ENCODE assay signal across 16 mouse cellular contexts in the genomic region with DNA sequence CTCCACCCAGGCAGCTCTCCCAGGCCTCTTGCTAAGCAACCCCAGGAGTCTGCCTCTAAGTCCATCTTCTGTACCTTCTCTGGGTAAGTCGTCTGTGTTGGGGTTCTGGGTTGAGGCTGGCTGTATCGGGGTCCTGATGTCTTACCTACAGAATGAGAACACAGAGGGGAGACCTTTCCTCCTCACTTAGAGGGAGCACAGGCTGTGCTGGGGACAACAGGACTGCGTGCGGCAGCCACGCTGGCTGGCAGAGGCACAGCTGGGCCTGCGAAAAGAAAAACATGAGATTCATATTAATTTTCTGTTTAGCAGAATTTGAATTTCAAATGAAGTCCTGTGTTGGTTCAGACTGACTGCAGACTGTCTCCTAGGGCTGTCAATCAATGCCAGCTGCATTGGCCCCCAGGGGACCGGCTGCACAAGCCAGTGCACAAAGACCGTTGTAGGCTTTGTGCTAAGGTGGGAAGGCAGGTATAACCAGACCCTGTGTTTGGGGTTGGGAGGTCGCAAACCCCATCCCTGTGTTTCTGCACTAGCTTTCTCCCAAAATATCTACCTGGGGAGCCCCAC. TPM values are rescaled to one million over a fixed set of nuclear protein-coding genes. Genes with fewer than 3 reads are reported as not detected.
DNase-seq lines count a peak whose midpoint lies in the region; ATAC-seq and TF ChIP-seq lines count a peak whose summit lies in the region.
"Had no signal": no experiment of that assay in that cellular context is flagged by ENCODE, and none has a peak within 500 bp of the region (broad histone marks: within the 10 kb centered on the region; RNA-seq: fewer than 3 reads in every experiment).

No protein-coding gene starts in this region.

- H3K4me1 ChIP-seq in hindbrain, embryonic 10.5 days (replicated peaks), result peaks cover 35% of the 10 kb centered on the region
- H3K4me1 ChIP-seq in hindbrain, postnatal 0 days (ENCODE audit: insufficient read depth, low read length), result no peaks in the 10 kb centered on the region
- H3K4me1 ChIP-seq in hindbrain, embryonic 11.5 days (replicated peaks; ENCODE audit: control insufficient read depth, insufficient read depth, low read length), result no peaks in the 10 kb centered on the region
- peaks cover 10% of the 10 kb centered on the region for H3K4me1 ChIP-seq in midbrain, embryonic 14.5 days (ENCODE audit: control insufficient read depth, insufficient read depth, low read length)
- H3K4me1 ChIP-seq: heart, embryonic 12.5 days had no signal

- no peaks in the 10 kb centered on the region for H3K36me3 ChIP-seq in hindbrain, embryonic 10.5 days
- H3K36me3 ChIP-seq in hindbrain, postnatal 0 days (ENCODE audit: insufficient read depth, low read length), result no peaks in the 10 kb centered on the region
- H3K36me3 ChIP-seq in hindbrain, embryonic 11.5 days (ENCODE audit: control insufficient read depth, insufficient read depth, low read length), result no peaks in the 10 kb centered on the region
- H3K36me3 ChIP-seq in midbrain, embryonic 14.5 days (ENCODE audit: control insufficient read depth, insufficient read depth, low read length), result no peaks in the 10 kb centered on the region
- H3K36me3 ChIP-seq: heart, embryonic 12.5 days had no signal

- no peaks in the 10 kb centered on the region for H3K27me3 ChIP-seq in hindbrain, embryonic 10.5 days (ENCODE audit: insufficient read depth, poor library complexity, severe bottlenecking)
- H3K27me3 ChIP-seq in hindbrain, postnatal 0 days (ENCODE audit: insufficient read depth, low read length), result no peaks in the 10 kb centered on the region
- H3K27me3 ChIP-seq in hindbrain, embryonic 11.5 days (ENCODE audit: control insufficient read depth, insufficient read depth, low read length), result no peaks in the 10 kb centered on the region
- H3K27me3 ChIP-seq in midbrain, embryonic 14.5 days (ENCODE audit: control insufficient read depth, insufficient read depth, low read length), result no peaks in the 10 kb centered on the region

- DNase-seq in hindbrain, embryonic 10.5 days (ENCODE audit: low spot score), result no peak
- DNase-seq in hindbrain, postnatal 0 days (ENCODE audit: low spot score), result no peak
- peak; percentile 76 for DNase-seq in brain, embryonic 14.5 days (ENCODE audit: low read depth)
- peak; percentile 44 for DNase-seq in hindbrain, embryonic 11.5 days (ENCODE audit: low spot score)
- DNase-seq in midbrain, embryonic 14.5 days, result peak; percentile 67
- DNase-seq in kidney, postnatal 36 days, result no peak
- DNase-seq in gastrocnemius, postnatal 25 days, result no peak
- DNase-seq in c-Kit-positive CD71-positive TER-119-positive erythroid progenitor cells, embryonic 14.5 days (ENCODE audit: low spot score), result no peak
- DNase-seq: cerebellum, adult 11 months; heart, postnatal 4 days; kidney, adult 11 months; kidney, postnatal 14 days; layer of hippocampus, postnatal 36 days had no signal

- H3K4me2 ChIP-seq in hindbrain, postnatal 0 days (ENCODE audit: low read depth, low read length), result no peak overlapping the region
- no peak overlapping the region for H3K4me2 ChIP-seq in hindbrain, embryonic 11.5 days (replicated peaks; ENCODE audit: low read depth, low read length)
- H3K4me2 ChIP-seq in midbrain, embryonic 14.5 days (ENCODE audit: low read length), result 0 out of 2 replicates have a peak overlapping the region, but pooled peaks have one; percentile 13
- H3K4me2 ChIP-seq: heart, embryonic 12.5 days; liver, embryonic 11.5 days had no signal

- no peak; the same call in 1 of the 2 replicates for ATAC-seq in hindbrain, postnatal 0 days
- peak; percentile 73 for ATAC-seq in hindbrain, embryonic 11.5 days (ENCODE audit: low FRiP score)
- peak; percentile 77; the same call in 1 of the 2 replicates for ATAC-seq in midbrain, embryonic 14.5 days (ENCODE audit: low FRiP score, low TSS enrichment)

- peak overlapping the region; percentile 72 for H3K27ac ChIP-seq in hindbrain, embryonic 10.5 days
- no peak overlapping the region for H3K27ac ChIP-seq in hindbrain, postnatal 0 days
- H3K27ac ChIP-seq in hindbrain, embryonic 11.5 days (ENCODE audit: low read depth, low read length), result peak overlapping the region; percentile 40
- H3K27ac ChIP-seq in midbrain, embryonic 14.5 days (replicated peaks; ENCODE audit: low read depth, low read length), result peak overlapping the region; percentile 82

- TF ChIP-seq POLR2A in brain, embryonic 14.5 days (IDR thresholded peaks at IDR 0.05; ENCODE audit: borderline replicate concordance, extremely low read depth, insufficient read depth, insufficient read length, poor library complexity, severe bottlenecking), result no peak

- no peak for TF ChIP-seq CTCF in hindbrain, postnatal 0 days (IDR thresholded peaks at IDR 0.05; ENCODE audit: low read depth)
- no peak for TF ChIP-seq CTCF in brain, embryonic 14.5 days (IDR thresholded peaks at IDR 0.05; ENCODE audit: borderline replicate concordance, extremely low read depth, insufficient read depth, insufficient read length)

- H3K9ac ChIP-seq in hindbrain, postnatal 0 days (replicated peaks; ENCODE audit: low read length), result no peak overlapping the region
- H3K9ac ChIP-seq in hindbrain, embryonic 11.5 days (ENCODE audit: low read depth, low read length), result 0 out of 2 replicates have a peak overlapping the region, but pooled peaks have one; percentile 28
- no peak overlapping the region for H3K9ac ChIP-seq in midbrain, embryonic 14.5 days (replicated peaks; ENCODE audit: low read length)
- H3K9ac ChIP-seq: heart, embryonic 12.5 days had no signal

- WGBS in hindbrain, embryonic 10.5 days, result 62% methylated on average over 9 of the region's 9 CpGs
- WGBS in hindbrain, postnatal 0 days, result 40% methylated on average over 9 of the region's 9 CpGs
- 57% methylated on average over 9 of the region's 9 CpGs for WGBS in hindbrain, embryonic 11.5 days
- WGBS in midbrain, embryonic 14.5 days, result 31% methylated on average over 9 of the region's 9 CpGs

- H3K4me3 ChIP-seq in hindbrain, embryonic 10.5 days, result no peak overlapping the region
- H3K4me3 ChIP-seq in hindbrain, postnatal 0 days (ENCODE audit: low read length), result no peak overlapping the region
- H3K4me3 ChIP-seq in hindbrain, embryonic 11.5 days (ENCODE audit: low read depth, low read length), result no peak overlapping the region
- no peak overlapping the region for H3K4me3 ChIP-seq in midbrain, embryonic 14.5 days (replicated peaks; ENCODE audit: low read depth, low read length)
- H3K4me3 ChIP-seq: heart, embryonic 12.5 days had no signal

- no peaks in the 10 kb centered on the region for H3K9me3 ChIP-seq in hindbrain, embryonic 10.5 days
- no peaks in the 10 kb centered on the region for H3K9me3 ChIP-seq in hindbrain, postnatal 0 days (ENCODE audit: low read length)
- H3K9me3 ChIP-seq in hindbrain, embryonic 11.5 days (ENCODE audit: control insufficient read depth, low read length), result no peaks in the 10 kb centered on the region
- H3K9me3 ChIP-seq in midbrain, embryonic 14.5 days (ENCODE audit: control insufficient read depth, low read length), result no peaks in the 10 kb centered on the region
- H3K9me3 ChIP-seq: heart, embryonic 12.5 days had no signal

RNA-seq across cellular contexts. Expression of gene Grpel1, which starts 30.3 kb away (rescaled TPM):
- 58.4 and 59.3 TPM in 2 replicates for polyA plus RNA-seq in hindbrain, embryonic 10.5 days (2016; fragmentation: Nextera tagmentation; extraction: Ambion mirVana)
- total RNA-seq in hindbrain, postnatal 0 days (2014; rRNA removed), result 13.9 and 15.9 TPM in 2 replicates
- 41.4 and 41.9 TPM in 2 replicates for polyA plus RNA-seq in hindbrain, postnatal 0 days (2015; fragmentation: Nextera tagmentation; extraction: Ambion mirVana)
- polyA plus RNA-seq in brain, embryonic 14.5 days (2012; rRNA removed), result 21.4 and 21.9 TPM in 2 replicates
- 52.5 and 57.6 TPM in 2 replicates for polyA plus RNA-seq in hindbrain, embryonic 11.5 days (2014; fragmentation: Nextera tagmentation; extraction: Ambion mirVana)
- 45.4 and 46.6 TPM in 2 replicates for polyA plus RNA-seq in midbrain, embryonic 14.5 days (2014; fragmentation: Nextera tagmentation; extraction: Ambion mirVana)
- total RNA-seq in gastrocnemius, postnatal 25 days (2021), result 10 to 100 TPM; 31.7 to 33.2 TPM

RNA-seq across cellular contexts. Expression of gene Sorcs2, which starts 36.5 kb away (rescaled TPM):
- polyA plus RNA-seq in hindbrain, embryonic 10.5 days (2016; fragmentation: Nextera tagmentation; extraction: Ambion mirVana), result 7.5 and 10.5 TPM in 2 replicates
- 47.8 and 50.3 TPM in 2 replicates for total RNA-seq in hindbrain, postnatal 0 days (2014; rRNA removed)
- 11.5 and 12.4 TPM in 2 replicates for polyA plus RNA-seq in hindbrain, postnatal 0 days (2015; fragmentation: Nextera tagmentation; extraction: Ambion mirVana)
- 16.7 and 29.0 TPM in 2 replicates for polyA plus RNA-seq in brain, embryonic 14.5 days (2012; rRNA removed)
- 4.1 and 6.0 TPM in 2 replicates for polyA plus RNA-seq in hindbrain, embryonic 11.5 days (2014; fragmentation: Nextera tagmentation; extraction: Ambion mirVana)
- 14.5 and 15.1 TPM in 2 replicates for polyA plus RNA-seq in midbrain, embryonic 14.5 days (2014; fragmentation: Nextera tagmentation; extraction: Ambion mirVana)
- 1 to 10 TPM; 2.2 to 4.3 TPM for total RNA-seq in gastrocnemius, postnatal 25 days (2021)

RNA-seq across cellular contexts. Expression of gene Tada2b, which starts 49.6 kb away (rescaled TPM):
- polyA plus RNA-seq in hindbrain, embryonic 10.5 days (2016; fragmentation: Nextera tagmentation; extraction: Ambion mirVana), result 1.7 and 2.1 TPM in 2 replicates
- total RNA-seq in hindbrain, postnatal 0 days (2014; rRNA removed), result 18.9 and 25.8 TPM in 2 replicates
- 3.4 and 3.9 TPM in 2 replicates for polyA plus RNA-seq in hindbrain, postnatal 0 days (2015; fragmentation: Nextera tagmentation; extraction: Ambion mirVana)
- 16.9 and 19.8 TPM in 2 replicates for polyA plus RNA-seq in brain, embryonic 14.5 days (2012; rRNA removed)
- polyA plus RNA-seq in hindbrain, embryonic 11.5 days (2014; fragmentation: Nextera tagmentation; extraction: Ambion mirVana), result 4.6 and 4.9 TPM in 2 replicates
- 7.0 and 7.1 TPM in 2 replicates for polyA plus RNA-seq in midbrain, embryonic 14.5 days (2014; fragmentation: Nextera tagmentation; extraction: Ambion mirVana)
- 10 to 100 TPM; 10.5 to 11.6 TPM for total RNA-seq in gastrocnemius, postnatal 25 days (2021)

RNA-seq across cellular contexts. Expression of gene Ccdc96, which starts 49.9 kb away (rescaled TPM):
- 3.1 and 4.0 TPM in 2 replicates for polyA plus RNA-seq in hindbrain, embryonic 10.5 days (2016; fragmentation: Nextera tagmentation; extraction: Ambion mirVana)
- 0.63 and 1.3 TPM in 2 replicates for total RNA-seq in hindbrain, postnatal 0 days (2014; rRNA removed)
- 2.1 and 2.4 TPM in 2 replicates for polyA plus RNA-seq in hindbrain, postnatal 0 days (2015; fragmentation: Nextera tagmentation; extraction: Ambion mirVana)
- polyA plus RNA-seq in brain, embryonic 14.5 days (2012; rRNA removed), result 2.1 and 3.4 TPM in 2 replicates
- polyA plus RNA-seq in hindbrain, embryonic 11.5 days (2014; fragmentation: Nextera tagmentation; extraction: Ambion mirVana), result 3.6 and 4.8 TPM in 2 replicates
- 3.0 and 3.1 TPM in 2 replicates for polyA plus RNA-seq in midbrain, embryonic 14.5 days (2014; fragmentation: Nextera tagmentation; extraction: Ambion mirVana)
- under 1 TPM; 0.08 to 0.11 TPM for total RNA-seq in gastrocnemius, postnatal 25 days (2021)
- total RNA-seq: monocyte, adult 5-6 weeks had no signal

Comparison
In these comparisons a context has a peak if more than half of its experiments do, and no peak if none do; other contexts are left out.
1. DNase-seq: peak in brain, embryonic 14.5 days (single experiment), hindbrain, embryonic 11.5 days (single experiment) and midbrain, embryonic 14.5 days (single experiment); none in hindbrain, embryonic 10.5 days (single experiment), hindbrain, postnatal 0 days (single experiment), kidney, postnatal 36 days (0 of 2), gastrocnemius, postnatal 25 days (single experiment) and c-Kit-positive CD71-positive TER-119-positive erythroid progenitor cells, embryonic 14.5 days (single experiment).